Mouse (Mus musculus) forebrain, embryonic 16.5 days (tissue): ENCODE measurements around the gene Chst15. TPM values are rescaled to one million over a fixed set of nuclear protein-coding genes. Genes with fewer than 3 reads are reported as not detected.

Source experiments
- ATAC-seq: fragments of 200-750 bp; cut with Nextera tagmentation; 2 replicates; pipeline ENCODE4 v1.8.0; 2017; ENCODE audit warnings: mild to moderate bottlenecking, moderate library complexity
- H3K27ac ChIP-seq: fragments of 300-500 bp; sonication (generic); 2 replicates; pipeline ENCODE4 v1.5.1; 2014; ENCODE audit warnings: low read length, control low read depth
- H3K27me3 ChIP-seq: fragments of 300-500 bp; sonication (generic); replicated peaks from 2 replicates; pipeline ENCODE4 v1.6.1; 2014; ENCODE audit warnings: low read length; ENCODE audit not compliant: control insufficient read depth, insufficient read depth
- H3K36me3 ChIP-seq: fragments of 300-500 bp; sonication (generic); 2 replicates; pipeline ENCODE4 v1.6.1; 2014; ENCODE audit not compliant: control insufficient read depth, insufficient read depth
- H3K4me1 ChIP-seq: fragments of 300-500 bp; sonication (generic); replicated peaks from 2 replicates; pipeline ENCODE4 v1.6.1; 2014; ENCODE audit warnings: low read length; ENCODE audit not compliant: control insufficient read depth, insufficient read depth
- H3K4me2 ChIP-seq: fragments of 300-500 bp; sonication (generic); 2 replicates; pipeline ENCODE4 v1.6.1; 2014; ENCODE audit warnings: mild to moderate bottlenecking, low read length, control low read depth
- H3K4me3 ChIP-seq: fragments of 300-500 bp; sonication (generic); replicated peaks from 2 replicates; pipeline ENCODE4 v1.5.1; 2014; ENCODE audit warnings: mild to moderate bottlenecking, low read length, control low read depth
- H3K9ac ChIP-seq: fragments of 300-500 bp; sonication (generic); replicated peaks from 2 replicates; pipeline ENCODE4 v1.6.1; 2014; ENCODE audit warnings: low read depth, low read length, control low read depth
- H3K9me3 ChIP-seq: fragments of 300-500 bp; sonication (generic); 2 replicates; pipeline ENCODE4 v1.6.1; 2016; ENCODE audit warnings: low read length; ENCODE audit not compliant: control insufficient read depth
- WGBS: fragments of 180-500 bp; shearing (Covaris S2); extraction: QIAGEN DNeasy Blood & Tissue Kit; methylation state at CpG from one replicate; pipeline ENCODE4 v1.1.7; 2014; 5-methylcytosine and 5-hydroxymethylcytosine counted together
- polyA plus RNA-seq: library from polyadenylated mRNA; unstranded; fragments of >200 nt; fragmentation: Nextera tagmentation; extraction: Ambion mirVana; gene quantifications from 2 replicates; pipeline ENCODE4 v1.2.1, GENCODE M21; 2015

The Chst15 gene
- polyA plus RNA-seq, 1 experiment from 2014 or later, result 23.7 TPM

- Histone ChIP-seq H3K4me2 (no peak overlapping the region), H3K9me3 (no peaks in the 10 kb centered on the region), H3K36me3 (no peaks in the 10 kb centered on the region), H3K9ac (no peak overlapping the region), H3K4me3 (no peak overlapping the region), H3K27ac (no peak overlapping the region), H3K27me3 (no peaks in the 10 kb centered on the region), H3K4me1 (peaks cover 5% of the 10 kb centered on the region)
- WGBS, result 56% methylated on average over 1 of the region's 1 CpGs
- ATAC-seq, result no peak
Observed at GRCm38 (mm10) chr7:132204073-132204612, 112.9 kb downstream of the Chst15 start.

- Histone ChIP-seq H3K27me3 (no peaks in the 10 kb centered on the region), H3K27ac (no peak overlapping the region), H3K4me3 (no peak overlapping the region), H3K4me2 (no peak overlapping the region), H3K36me3 (no peaks in the 10 kb centered on the region), H3K9ac (no peak overlapping the region), H3K9me3 (no peaks in the 10 kb centered on the region), H3K4me1 (no peaks in the 10 kb centered on the region)
- no peak for ATAC-seq
- 28% methylated on average over 6 of the region's 6 CpGs for WGBS
Observed at GRCm38 (mm10) chr7:132199686-132200085, 117.3 kb downstream of the Chst15 start.

GRCm38 (mm10) chr7:132198806-132199205 is 118.2 kb downstream of the Chst15 start:
- 82% methylated on average over 1 of the region's 1 CpGs for WGBS
- no peaks in the 10 kb centered on the region for H3K4me1 ChIP-seq
- no peaks in the 10 kb centered on the region for H3K9me3 ChIP-seq
- H3K4me2 ChIP-seq, result no peak overlapping the region
- H3K9ac ChIP-seq, result no peak overlapping the region
- no peaks in the 10 kb centered on the region for H3K27me3 ChIP-seq
- H3K27ac ChIP-seq, result no peak overlapping the region
- no peak overlapping the region for H3K4me3 ChIP-seq
- H3K36me3 ChIP-seq, result no peaks in the 10 kb centered on the region
- no peak for ATAC-seq

- H3K4me3 ChIP-seq, result no peak overlapping the region
- no peaks in the 10 kb centered on the region for H3K36me3 ChIP-seq
- ATAC-seq, result no peak
- no peaks in the 10 kb centered on the region for H3K9me3 ChIP-seq
- no peaks in the 10 kb centered on the region for H3K27me3 ChIP-seq
- H3K4me2 ChIP-seq, result no peak overlapping the region
- 56% methylated on average over 7 of the region's 7 CpGs for WGBS
- no peaks in the 10 kb centered on the region for H3K4me1 ChIP-seq
- H3K27ac ChIP-seq, result no peak overlapping the region
- no peak overlapping the region for H3K9ac ChIP-seq
Observed at GRCm38 (mm10) chr7:132197817-132198475, 119.1 kb downstream of the Chst15 start.

GRCm38 (mm10) chr7:132196581-132196980 is 120.4 kb downstream of the Chst15 start:
- Histone ChIP-seq H3K4me1 (no peaks in the 10 kb centered on the region), H3K9ac (no peak overlapping the region), H3K4me2 (no peak overlapping the region), H3K4me3 (no peak overlapping the region), H3K9me3 (no peaks in the 10 kb centered on the region), H3K36me3 (no peaks in the 10 kb centered on the region), H3K27me3 (no peaks in the 10 kb centered on the region), H3K27ac (no peak overlapping the region)
- 86% methylated on average over 1 of the region's 1 CpGs for WGBS
- ATAC-seq, result no peak

- WGBS, result 76% methylated on average over 2 of the region's 2 CpGs
- no peak overlapping the region for H3K4me3 ChIP-seq
- H3K9ac ChIP-seq, result no peak overlapping the region
- no peak for ATAC-seq
- no peaks in the 10 kb centered on the region for H3K4me1 ChIP-seq
- no peaks in the 10 kb centered on the region for H3K9me3 ChIP-seq
- H3K27me3 ChIP-seq, result no peaks in the 10 kb centered on the region
- H3K4me2 ChIP-seq, result no peak overlapping the region
- H3K36me3 ChIP-seq, result no peaks in the 10 kb centered on the region
- no peak overlapping the region for H3K27ac ChIP-seq
Observed at GRCm38 (mm10) chr7:132193606-132194005, 123.4 kb downstream of the Chst15 start.

GRCm38 (mm10) chr7:132187456-132187855 is 129.6 kb downstream of the Chst15 start:
- Histone ChIP-seq H3K27ac (no peak overlapping the region), H3K4me1 (peaks cover 9% of the 10 kb centered on the region), H3K27me3 (no peaks in the 10 kb centered on the region), H3K9me3 (no peaks in the 10 kb centered on the region), H3K4me2 (no peak overlapping the region), H3K9ac (no peak overlapping the region), H3K4me3 (no peak overlapping the region), H3K36me3 (no peaks in the 10 kb centered on the region)
- WGBS, result 54% methylated on average over 3 of the region's 3 CpGs
- no peak for ATAC-seq

Other genes starting within 250 kb of the Chst15 start
- 1.5 and 3.0 TPM in 2 replicates for gene Cpxm2, start 162.5 kb downstream of the Chst15 start, polyA plus RNA-seq